Mouse (Mus musculus): ENCODE data around the gene Ier5.

The Ier5 gene

GRCm38 (mm10) chr1:155082158-155082964 lies 17.1 kb downstream of the Ier5 start:
- no peak for DNase-seq (ENCODE audit: low read depth, low spot score)

- DNase-seq (ENCODE audit: low read depth, low spot score): no peak
Measured at GRCm38 (mm10) chr1:155077675-155078074, 21.8 kb downstream of the Ier5 start.

- DNase-seq (ENCODE audit: low read depth, low spot score): no peak
Measured at GRCm38 (mm10) chr1:155075856-155076255, 23.6 kb downstream of the Ier5 start.

GRCm38 (mm10) chr1:155074856-155075255 lies 24.6 kb downstream of the Ier5 start:
- no peak for DNase-seq (ENCODE audit: low read depth, low spot score)

GRCm38 (mm10) chr1:155073905-155074304 lies 25.5 kb downstream of the Ier5 start:
- no peak for DNase-seq (ENCODE audit: low read depth, low spot score)

- no peak for DNase-seq (ENCODE audit: low read depth, low spot score)
Measured at GRCm38 (mm10) chr1:155073133-155073532, 26.3 kb downstream of the Ier5 start.

GRCm38 (mm10) chr1:155071287-155071876 lies 28.1 kb downstream of the Ier5 start:
- DNase-seq (ENCODE audit: low read depth, low spot score): no peak

GRCm38 (mm10) chr1:155070561-155071286 lies 28.7 kb downstream of the Ier5 start:
- no peak for DNase-seq (ENCODE audit: low read depth, low spot score)

GRCm38 (mm10) chr1:155069696-155070095 lies 29.7 kb downstream of the Ier5 start:
- DNase-seq (ENCODE audit: low read depth, low spot score): no peak

- DNase-seq (ENCODE audit: low read depth, low spot score): no peak
Measured at GRCm38 (mm10) chr1:155066196-155066595, 33.2 kb downstream of the Ier5 start.

- no peak for DNase-seq (ENCODE audit: low read depth, low spot score)
Measured at GRCm38 (mm10) chr1:155065068-155065701, 34.3 kb downstream of the Ier5 start.

GRCm38 (mm10) chr1:155064649-155065048 lies 34.8 kb downstream of the Ier5 start:
- DNase-seq (ENCODE audit: low read depth, low spot score): no peak

- DNase-seq (ENCODE audit: low read depth, low spot score): no peak
Measured at GRCm38 (mm10) chr1:155064111-155064510, 35.3 kb downstream of the Ier5 start.

- no peak for DNase-seq (ENCODE audit: low read depth, low spot score)
Measured at GRCm38 (mm10) chr1:155062963-155063362, 36.5 kb downstream of the Ier5 start.

GRCm38 (mm10) chr1:155062057-155062456 lies 37.4 kb downstream of the Ier5 start:
- DNase-seq (ENCODE audit: low read depth, low spot score): no peak

GRCm38 (mm10) chr1:155060832-155061801 lies 38.3 kb downstream of the Ier5 start:
- DNase-seq (ENCODE audit: low read depth, low spot score): no peak

GRCm38 (mm10) chr1:155060261-155060660 lies 39.2 kb downstream of the Ier5 start:
- DNase-seq (ENCODE audit: low read depth, low spot score): no peak

GRCm38 (mm10) chr1:155059505-155059904 lies 39.9 kb downstream of the Ier5 start:
- DNase-seq (ENCODE audit: low read depth, low spot score): no peak

- DNase-seq (ENCODE audit: low read depth, low spot score): no peak
Measured at GRCm38 (mm10) chr1:155058099-155059012, 41.1 kb downstream of the Ier5 start.

- DNase-seq (ENCODE audit: low read depth, low spot score): no peak
Measured at GRCm38 (mm10) chr1:155056166-155056565, 43.3 kb downstream of the Ier5 start.
